In the genomic region with DNA sequence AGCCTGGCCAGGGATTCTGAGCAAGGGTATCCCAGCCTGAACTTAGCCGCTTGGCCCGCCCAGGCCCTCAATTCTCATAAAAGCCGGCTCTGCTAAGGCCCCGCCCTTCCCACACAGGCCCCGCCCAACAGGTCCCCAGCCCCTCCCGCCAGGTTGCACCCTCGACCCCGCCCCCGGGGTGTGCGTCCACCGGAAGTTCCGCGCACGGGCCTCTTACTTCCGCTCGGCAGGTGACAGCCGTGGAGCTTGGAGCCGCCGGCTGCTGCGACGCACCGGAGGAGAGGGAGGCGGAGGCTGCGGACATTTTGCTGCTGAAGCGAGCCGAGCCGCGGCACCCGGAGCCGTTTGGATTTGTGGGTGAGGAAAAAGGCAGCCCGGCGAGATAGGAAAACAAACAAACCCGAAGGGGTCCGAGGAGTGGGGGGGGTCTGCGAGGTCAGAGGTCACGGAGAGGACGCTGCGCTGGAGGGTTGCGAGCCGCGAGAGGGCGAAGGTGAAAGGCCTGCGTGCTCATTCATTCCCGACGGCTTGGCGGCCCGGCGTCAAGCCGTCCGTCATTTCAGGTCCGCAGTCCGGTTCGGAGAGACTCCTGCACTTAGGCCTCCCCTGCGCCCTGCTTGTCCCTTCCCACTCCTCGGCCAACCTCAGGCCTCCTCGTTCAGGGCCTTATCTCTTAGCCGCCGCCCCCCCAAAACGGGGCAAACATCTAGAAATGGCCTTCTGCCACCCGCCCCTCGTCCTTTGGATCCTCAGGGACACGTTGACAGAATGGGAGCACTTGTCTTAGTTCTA, we compare ENCODE assay signal across 8 mouse cellular contexts. TPM values are rescaled to one million over a fixed set of nuclear protein-coding genes. Genes with fewer than 3 reads are reported as not detected.
DNase-seq lines count a peak whose midpoint lies in the region; ATAC-seq and TF ChIP-seq lines count a peak whose summit lies in the region.

TSS of gene Ap1b1 (plus strand) at position 130 of the 792 bp plus-strand sequence.

- no peak within 1 kb of the TSS for H3K27ac ChIP-seq in forebrain, embryonic 14.5 days (ENCODE audit: low read depth, low read length)
- peak within 1 kb of the TSS; percentile 78 for H3K27ac ChIP-seq in liver, embryonic 16.5 days (ENCODE audit: low read length)
- 0 out of 2 replicates have a peak within 1 kb of the TSS, but pooled peaks have one; percentile 8 for H3K27ac ChIP-seq in neural tube, embryonic 12.5 days
- peak within 1 kb of the TSS; percentile 69 for H3K27ac ChIP-seq in stomach, postnatal 0 days (replicated peaks)

- TF ChIP-seq CTCF in stomach, postnatal 0 days (IDR thresholded peaks at IDR 0.05; ENCODE audit: low read depth), result no peak

- peak within 1 kb of the TSS; percentile 93 for H3K4me2 ChIP-seq in forebrain, embryonic 14.5 days (ENCODE audit: low read length)
- H3K4me2 ChIP-seq in liver, embryonic 16.5 days (ENCODE audit: low read depth, low read length), result peak within 1 kb of the TSS; percentile 80
- peak within 1 kb of the TSS; percentile 91 for H3K4me2 ChIP-seq in neural tube, embryonic 12.5 days (replicated peaks)
- peak within 1 kb of the TSS; percentile 95 for H3K4me2 ChIP-seq in stomach, postnatal 0 days (replicated peaks; ENCODE audit: low read depth)

- H3K4me1 ChIP-seq in forebrain, embryonic 14.5 days (ENCODE audit: control insufficient read depth, insufficient read depth, low read length), result peaks cover 6% of the 10 kb centered on the region; the same call in 1 of the 2 replicates
- H3K4me1 ChIP-seq in liver, embryonic 16.5 days (ENCODE audit: control insufficient read depth, low read depth, low read length), result peaks cover 38% of the 10 kb centered on the region
- peaks cover 14% of the 10 kb centered on the region for H3K4me1 ChIP-seq in neural tube, embryonic 12.5 days
- no peaks in the 10 kb centered on the region for H3K4me1 ChIP-seq in stomach, postnatal 0 days (replicated peaks; ENCODE audit: control insufficient read depth, insufficient read depth)

- H3K9me3 ChIP-seq in forebrain, embryonic 14.5 days (replicated peaks; ENCODE audit: control insufficient read depth, low read length), result no peaks in the 10 kb centered on the region
- H3K9me3 ChIP-seq in liver, embryonic 16.5 days (replicated peaks; ENCODE audit: control insufficient read depth, low read length), result no peaks in the 10 kb centered on the region
- H3K9me3 ChIP-seq in neural tube, embryonic 12.5 days, result no peaks in the 10 kb centered on the region
- no peaks in the 10 kb centered on the region for H3K9me3 ChIP-seq in stomach, postnatal 0 days (ENCODE audit: control insufficient read depth, low read length)

- 0 out of 2 replicates have a peak, but pooled peaks cover 6% of the 10 kb centered on the region for H3K36me3 ChIP-seq in forebrain, embryonic 14.5 days (ENCODE audit: control insufficient read depth, insufficient read depth, low read length)
- no peaks in the 10 kb centered on the region for H3K36me3 ChIP-seq in liver, embryonic 16.5 days (ENCODE audit: control insufficient read depth, insufficient read depth)
- H3K36me3 ChIP-seq in neural tube, embryonic 12.5 days, result peaks cover 7% of the 10 kb centered on the region; the same call in 1 of the 2 replicates
- peaks cover 2% of the 10 kb centered on the region; the same call in 1 of the 2 replicates for H3K36me3 ChIP-seq in stomach, postnatal 0 days (ENCODE audit: control insufficient read depth, insufficient read depth, low read length)

- no peak for TF ChIP-seq EP300 in stomach, postnatal 0 days (optimal IDR thresholded peaks at IDR 0.05)

- ATAC-seq in forebrain, embryonic 14.5 days, result peak; percentile 91
- ATAC-seq in liver, embryonic 16.5 days (ENCODE audit: low read depth), result peak; percentile 97
- ATAC-seq in neural tube, embryonic 12.5 days (ENCODE audit: low FRiP score, low read depth), result peak; percentile 91
- ATAC-seq in stomach, postnatal 0 days (ENCODE audit: low FRiP score, low TSS enrichment), result peak; percentile 96

- peak within 1 kb of the TSS; percentile 78 for H3K9ac ChIP-seq in forebrain, embryonic 14.5 days (ENCODE audit: low read length)
- H3K9ac ChIP-seq in liver, embryonic 16.5 days (ENCODE audit: low read depth, low read length), result peak within 1 kb of the TSS; percentile 79
- H3K9ac ChIP-seq in neural tube, embryonic 12.5 days, result peak within 1 kb of the TSS; percentile 71
- peak within 1 kb of the TSS; percentile 78 for H3K9ac ChIP-seq in stomach, postnatal 0 days (ENCODE audit: low read length)

- intact Hi-C loops in heart, postnatal 10 days (cut with DNase I), result no loop called here

- H3K27me3 ChIP-seq in forebrain, embryonic 14.5 days (replicated peaks; ENCODE audit: control insufficient read depth, insufficient read depth, low read length), result no peaks in the 10 kb centered on the region
- no peaks in the 10 kb centered on the region for H3K27me3 ChIP-seq in liver, embryonic 16.5 days (ENCODE audit: control insufficient read depth, insufficient read depth, low read depth, low read length)
- no peaks in the 10 kb centered on the region for H3K27me3 ChIP-seq in neural tube, embryonic 12.5 days (replicated peaks)
- H3K27me3 ChIP-seq in stomach, postnatal 0 days (ENCODE audit: control insufficient read depth, insufficient read depth, low read length), result no peaks in the 10 kb centered on the region

- WGBS in forebrain, embryonic 14.5 days, result under 1% methylated on average over 61 of the region's 62 CpGs
- WGBS in large intestine, adult 2 months, result under 1% methylated on average over 62 of the region's 62 CpGs
- under 1% methylated on average over 61 of the region's 62 CpGs for WGBS in liver, embryonic 16.5 days (ENCODE audit: insufficient replicate concordance)
- 2% methylated on average over 62 of the region's 62 CpGs for WGBS in neural tube, embryonic 12.5 days
- WGBS in stomach, postnatal 0 days, result under 1% methylated on average over 59 of the region's 62 CpGs

- peak; percentile 94 for DNase-seq in ES-CJ7 (ENCODE audit: low read depth, low spot score)
- DNase-seq in cerebellum, adult 11 months, result peak; percentile 87
- peak; percentile 90 for DNase-seq in forebrain, embryonic 14.5 days (ENCODE audit: low spot score)
- DNase-seq in heart, postnatal 10 days, result peak; percentile 89 to 93
- DNase-seq in large intestine, adult 2 months (ENCODE audit: low read depth, low spot score), result peak; percentile 73
- peak; percentile 97 for DNase-seq in stomach, postnatal 0 days (ENCODE audit: low spot score)

- peak within 1 kb of the TSS; percentile 73 for H3K4me3 ChIP-seq in forebrain, embryonic 14.5 days (ENCODE audit: low read depth, low read length)
- peak within 1 kb of the TSS; percentile 79 for H3K4me3 ChIP-seq in liver, embryonic 16.5 days (ENCODE audit: low read depth, low read length)
- peak within 1 kb of the TSS; percentile 67 for H3K4me3 ChIP-seq in neural tube, embryonic 12.5 days
- H3K4me3 ChIP-seq in stomach, postnatal 0 days (ENCODE audit: low read depth, low read length), result peak within 1 kb of the TSS; percentile 65

RNA-seq across cellular contexts. Expression of gene Ap1b1, which starts in this region (rescaled TPM):
- polyA plus RNA-seq in forebrain, embryonic 14.5 days (2014; fragmentation: Nextera tagmentation; extraction: Ambion mirVana), result 58.4 and 75.5 TPM in 2 replicates
- 10 to 100 TPM; 46.8 to 50.9 TPM for total RNA-seq in heart, postnatal 10 days (2021)
- polyA plus RNA-seq in large intestine, adult 2 months (2012; rRNA removed), result 76.6 and 116 TPM in 2 replicates
- 78.9 and 81.7 TPM in 2 replicates for polyA plus RNA-seq in liver, embryonic 16.5 days (2015; fragmentation: Nextera tagmentation; extraction: Ambion mirVana)
- polyA plus RNA-seq in neural tube, embryonic 12.5 days (2016; fragmentation: Nextera tagmentation; extraction: Ambion mirVana), result 71.9 and 82.7 TPM in 2 replicates
- polyA plus RNA-seq in stomach, postnatal 0 days (2015; fragmentation: Nextera tagmentation; extraction: Ambion mirVana), result 41.8 and 43.3 TPM in 2 replicates
